Mouse (Mus musculus) brown adipose tissue, adult 24 weeks (tissue): ENCODE measurements around the gene Zfyve9. TPM values are rescaled to one million over a fixed set of nuclear protein-coding genes. Genes with fewer than 3 reads are reported as not detected.

Experiments
- H3K27ac ChIP-seq: fragments of 200-500 bp; replicated peaks from 2 replicates; pipeline ENCODE4 v1.5.1; 2012; ENCODE audit warnings: low read depth, mild to moderate bottlenecking, low read length
- H3K4me1 ChIP-seq: fragments of 200-500 bp; 2 replicates; pipeline ENCODE4 v1.6.1; 2012; ENCODE audit warnings: low read length, mixed read lengths; ENCODE audit not compliant: control insufficient read depth, insufficient read depth, insufficient read length
- H3K4me3 ChIP-seq: fragments of 200-500 bp; 2 replicates; pipeline ENCODE4 v1.5.1; 2012; ENCODE audit warnings: low read depth, mild to moderate bottlenecking, low read length, moderate library complexity; ENCODE audit not compliant: insufficient read depth
- polyA plus RNA-seq: library from polyadenylated mRNA; stranded (reverse); fragments of >200 nt; gene quantifications from 2 replicates; pipeline ENCODE4 v1.2.4, GENCODE M21; 2012; ENCODE audit not compliant: missing spikeins, insufficient read depth, insufficient read length

Zfyve9 gene
- polyA plus RNA-seq, 1 experiment, result 10.3 TPM

GRCm38 (mm10) chr4:108601870-108602269 is 178.7 kb downstream of the Zfyve9 start:
- Histone ChIP-seq H3K4me1 (no peaks in the 10 kb centered on the region), H3K27ac (no peak overlapping the region), H3K4me3 (no peak overlapping the region)

- H3K4me1 ChIP-seq, result no peaks in the 10 kb centered on the region
- no peak overlapping the region for H3K4me3 ChIP-seq
- H3K27ac ChIP-seq, result no peak overlapping the region
Measured at GRCm38 (mm10) chr4:108598306-108598705, 182.3 kb downstream of the Zfyve9 start.

GRCm38 (mm10) chr4:108595785-108596184 is 184.8 kb downstream of the Zfyve9 start:
- Histone ChIP-seq H3K27ac (no peak overlapping the region), H3K4me1 (no peaks in the 10 kb centered on the region), H3K4me3 (no peak overlapping the region)

GRCm38 (mm10) chr4:108593376-108593775 is 187.2 kb downstream of the Zfyve9 start:
- H3K27ac ChIP-seq, result no peak overlapping the region

More at GRCm38 (mm10) chr4:108593376-108593775, 187.2 kb downstream of the Zfyve9 start:
- Histone ChIP-seq H3K4me3 (no peak overlapping the region), H3K4me1 (no peaks in the 10 kb centered on the region)

Other genes starting within 250 kb of the Zfyve9 start
- 21.7 and 24.2 TPM in 2 replicates for gene Prpf38a, start 201.5 kb downstream of the Zfyve9 start, polyA plus RNA-seq
- not detected in 2 replicates for gene Orc1, start 201.4 kb downstream of the Zfyve9 start, polyA plus RNA-seq
- gene Cc2d1b, start 160.9 kb downstream of the Zfyve9 start, polyA plus RNA-seq, result 8.9 and 15.2 TPM in 2 replicates
- not detected in 2 replicates for gene 3110021N24Rik, start 61.1 kb downstream of the Zfyve9 start, polyA plus RNA-seq
- 142 and 218 TPM in 2 replicates for gene Btf3l4, start 52.8 kb upstream of the Zfyve9 start, polyA plus RNA-seq
- gene Txndc12, start 53.8 kb upstream of the Zfyve9 start, polyA plus RNA-seq, result 55.8 and 58.7 TPM in 2 replicates
- gene Kti12, start 67.0 kb upstream of the Zfyve9 start, polyA plus RNA-seq, result 15.4 and 16.7 TPM in 2 replicates
- gene A730015C16Rik, start 67.8 kb upstream of the Zfyve9 start, polyA plus RNA-seq, result not detected in 2 replicates
- not detected in 2 replicates for gene Rab3b, start 98.3 kb upstream of the Zfyve9 start, polyA plus RNA-seq
- 53.5 and 66.7 TPM in 2 replicates for gene Nrd1, start 219.9 kb upstream of the Zfyve9 start, polyA plus RNA-seq